ENCODE assay signal across 8 mouse cellular contexts in genomic region chr5:107087829-107088808, GRCm38 (mm10).
DNase-seq lines count a peak whose midpoint lies in the region; ATAC-seq lines count a peak whose summit lies in the region.

No protein-coding gene starts in this region.

- no peaks in the 10 kb centered on the region for H3K36me3 ChIP-seq in midbrain, embryonic 14.5 days (ENCODE audit: control insufficient read depth, insufficient read depth, low read length)

- ATAC-seq in inflammation-experienced regulatory T-cells, adult 6 months = peak; percentile 28
- ATAC-seq in midbrain, embryonic 14.5 days (ENCODE audit: low FRiP score, low TSS enrichment) = peak; percentile 77; the same call in 1 of the 2 replicates

- H3K9ac ChIP-seq in midbrain, embryonic 14.5 days (replicated peaks; ENCODE audit: low read length) = no peak overlapping the region

- H3K4me3 ChIP-seq in midbrain, embryonic 14.5 days (replicated peaks; ENCODE audit: low read depth, low read length) = no peak overlapping the region

- 19% methylated on average over 12 of the region's 12 CpGs for whole genome bisulfite sequencing in midbrain, embryonic 14.5 days

- DNase-seq in cerebellum, postnatal 14 days = peak; percentile 74 to 83
- no peak for DNase-seq in cerebellum, adult 8-10 months
- DNase-seq in brain, embryonic 18.5 days (ENCODE audit: low read depth, low spot score) = peak; percentile 34
- peak; percentile 79 to 86 for DNase-seq in gastrocnemius, postnatal 4 days (ENCODE audit: low spot score in 2 of 2)
- DNase-seq in left cerebral cortex, postnatal 14 days (ENCODE audit: low spot score in 2 of 2) = peak; percentile 73 to 79
- peak; percentile 84 for DNase-seq in midbrain, embryonic 14.5 days
- peak; percentile 33 for DNase-seq in urinary bladder, postnatal 10 days (ENCODE audit: low spot score)

- no peak overlapping the region; the same call in 1 of the 2 replicates for H3K27ac ChIP-seq in midbrain, embryonic 14.5 days (replicated peaks; ENCODE audit: low read depth, low read length)

- no peaks in the 10 kb centered on the region for H3K9me3 ChIP-seq in midbrain, embryonic 14.5 days (ENCODE audit: control insufficient read depth, low read length)

- H3K27me3 ChIP-seq in midbrain, embryonic 14.5 days (ENCODE audit: control insufficient read depth, insufficient read depth, low read length) = no peaks in the 10 kb centered on the region

- H3K4me1 ChIP-seq in midbrain, embryonic 14.5 days (ENCODE audit: control insufficient read depth, insufficient read depth, low read length) = peaks cover 7% of the 10 kb centered on the region

- H3K4me2 ChIP-seq in midbrain, embryonic 14.5 days (ENCODE audit: low read length) = peak overlapping the region; percentile 32

- intact Hi-C loops in left cerebral cortex, postnatal 14 days (cut with DNase I) = no loop called here
